Mouse (Mus musculus): ENCODE measurements around the gene Fam57a. TPM values are rescaled to one million over a fixed set of nuclear protein-coding genes. Genes with fewer than 3 reads are reported as not detected.
A peak's percentile ranks its signal among the peaks of the same experiment; 100 is the strongest.

The Fam57a gene
- polyA plus RNA-seq, 1 experiment = 20.8 TPM

DNA sequence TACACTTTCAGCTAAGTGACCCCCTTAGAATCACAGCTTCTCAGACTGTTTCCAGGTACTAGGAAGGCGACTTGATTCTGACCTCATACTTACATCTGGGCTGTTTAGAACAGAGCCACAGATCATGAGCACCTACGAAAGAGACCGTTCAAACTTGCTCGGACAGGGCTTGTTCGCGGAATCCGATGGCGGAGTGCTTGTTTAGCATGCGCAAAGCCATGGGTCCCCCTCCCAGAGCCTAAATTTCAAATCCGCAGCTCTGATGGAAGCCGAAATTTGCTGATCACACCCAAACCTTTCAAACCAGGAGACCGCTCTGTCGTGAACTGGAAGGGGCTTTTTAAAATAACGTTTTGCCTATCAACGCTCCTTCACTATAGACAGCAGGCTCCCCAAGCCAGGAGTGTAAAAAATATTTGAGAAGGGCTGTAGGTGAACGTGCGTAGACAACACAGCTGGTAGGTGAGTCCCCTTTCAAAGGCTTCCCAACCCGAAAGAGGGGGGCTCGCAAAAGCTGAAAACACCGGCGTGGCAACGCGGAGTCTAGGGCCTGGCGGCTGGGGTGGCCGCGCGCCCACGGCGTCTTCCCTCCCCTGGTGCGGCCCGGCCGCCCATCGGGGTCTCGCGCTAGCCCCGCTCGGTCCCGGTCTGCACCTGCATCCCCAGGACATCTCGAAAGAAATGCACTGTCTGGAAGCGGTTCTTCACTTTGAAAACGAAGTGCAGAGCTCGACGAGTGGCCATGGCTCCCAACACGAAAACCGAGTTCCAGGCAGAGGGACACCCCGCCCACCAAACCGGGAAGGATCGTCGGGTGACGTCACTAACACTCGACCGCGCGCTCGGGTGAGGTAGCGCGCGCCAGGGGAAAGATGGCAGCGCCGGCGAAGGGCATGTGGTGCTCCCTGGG, 63.7 kb downstream of the Fam57a start, which contains the start of the genes Mrm3 and Glod4:
Gene Mrm3, plus strand, starts transcription at position 815 of the 910 bp plus-strand sequence.
Gene Glod4, minus strand, starts transcription at position 825 of the 910 bp plus-strand sequence.
- H3K4me1 ChIP-seq (ENCODE audit: control insufficient read depth, insufficient read depth, low read length) = peaks cover 2% of the 10 kb centered on the region; the same call in 1 of the 2 replicates
- TF ChIP-seq POLR2A (IDR thresholded peaks at IDR 0.05; ENCODE audit: low read depth, low read length) (peak; percentile 89), CTCF (IDR thresholded peaks at IDR 0.05; ENCODE audit: borderline replicate concordance, insufficient read depth, low read length) (no peak)
- H3K4me3 ChIP-seq (ENCODE audit: insufficient read depth, low read length) = peak within 1 kb of the TSS; percentile 95
- H3K27ac ChIP-seq (ENCODE audit: insufficient read depth, low read length) = no peak within 1 kb of the TSS

DNA sequence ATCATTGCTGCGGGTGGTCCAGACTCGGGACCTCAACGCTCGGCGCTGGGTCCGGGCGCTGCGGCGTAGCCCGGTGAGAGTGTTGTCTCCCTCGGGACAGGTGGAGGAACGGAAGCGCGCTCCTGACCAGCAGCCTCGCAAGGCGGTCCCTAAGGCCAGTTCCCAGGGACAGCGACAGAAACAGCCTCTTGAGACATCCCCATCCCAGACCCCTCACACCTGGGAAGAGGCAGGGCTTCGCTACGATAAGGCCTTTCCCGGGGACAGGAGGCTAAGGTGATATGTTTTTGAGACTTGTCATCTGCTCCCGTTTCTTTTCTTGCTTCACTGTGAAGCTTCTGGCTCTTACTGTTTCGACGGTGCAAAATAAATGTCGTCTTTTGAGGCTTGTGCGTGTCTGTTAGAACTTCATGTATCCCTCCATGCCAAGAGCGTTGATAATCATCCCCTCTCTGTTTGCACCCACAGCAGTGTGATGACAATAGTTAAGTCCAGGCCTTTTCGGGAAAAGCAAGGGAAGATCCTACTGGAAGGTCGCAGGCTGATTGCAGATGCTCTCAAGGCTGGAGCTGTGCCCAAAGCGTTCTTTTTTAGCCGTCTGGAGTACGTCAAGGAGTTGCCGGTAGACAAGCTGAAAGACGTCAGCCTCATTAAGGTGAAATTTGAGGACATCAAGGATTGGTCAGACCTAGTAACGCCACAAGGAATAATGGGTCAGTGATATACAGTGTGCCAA, 64.5 kb downstream of the Fam57a start:
- peak overlapping the region; percentile 95 for H3K4me3 ChIP-seq (ENCODE audit: insufficient read depth, low read length)
- no peak overlapping the region for H3K27ac ChIP-seq (ENCODE audit: insufficient read depth, low read length)
- peaks cover 2% of the 10 kb centered on the region; the same call in 1 of the 2 replicates for H3K4me1 ChIP-seq (ENCODE audit: control insufficient read depth, insufficient read depth, low read length)
- TF ChIP-seq CTCF (IDR thresholded peaks at IDR 0.05; ENCODE audit: borderline replicate concordance, insufficient read depth, low read length) (no peak), POLR2A (IDR thresholded peaks at IDR 0.05; ENCODE audit: low read depth, low read length) (no peak; the same call in 1 of the 2 replicates)

DNA sequence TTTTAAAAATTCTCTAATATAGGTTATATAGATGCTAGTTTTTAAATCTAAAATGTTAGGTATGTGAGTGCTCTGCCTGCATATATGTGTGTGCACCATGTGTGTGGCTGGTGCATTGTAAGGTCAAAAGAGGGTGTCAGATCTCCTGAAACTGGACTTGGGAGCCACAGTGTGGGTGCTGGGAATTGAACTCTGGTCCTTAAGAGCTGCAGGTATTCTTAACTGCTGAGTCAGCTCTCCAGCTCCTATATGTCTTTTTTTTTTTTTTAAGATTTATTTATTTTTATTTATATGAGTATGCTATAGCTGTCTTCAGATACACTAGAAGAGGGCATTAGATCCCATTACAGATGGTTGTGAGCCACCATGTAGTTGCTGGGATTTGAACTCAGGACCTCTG, 67.0 kb downstream of the Fam57a start:
- no peak overlapping the region for H3K4me3 ChIP-seq (ENCODE audit: insufficient read depth, low read length)

DNA sequence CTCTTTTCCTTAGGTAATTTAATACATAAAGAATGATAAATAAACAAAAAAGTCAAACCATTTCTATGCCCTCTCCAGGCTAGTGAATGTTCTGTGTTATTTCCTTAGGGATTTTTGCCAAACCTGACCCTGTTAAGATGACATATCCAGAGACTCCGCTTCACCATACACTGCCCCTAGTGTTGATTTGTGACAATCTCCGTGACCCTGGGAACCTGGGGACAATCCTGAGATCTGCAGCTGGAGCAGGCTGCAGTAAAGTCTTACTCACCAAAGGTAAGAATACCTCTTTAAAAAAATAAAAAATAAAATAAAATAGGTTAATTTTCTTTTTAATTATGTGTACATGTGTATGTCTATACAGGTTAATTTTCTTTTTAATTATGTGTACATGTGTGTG, 67.8 kb downstream of the Fam57a start:
- Histone ChIP-seq H3K4me3 (ENCODE audit: insufficient read depth, low read length) (no peak overlapping the region), H3K4me1 (ENCODE audit: control insufficient read depth, insufficient read depth, low read length) (peaks cover 2% of the 10 kb centered on the region; the same call in 1 of the 2 replicates), H3K27ac (ENCODE audit: insufficient read depth, low read length) (no peak overlapping the region)
- TF ChIP-seq CTCF (IDR thresholded peaks at IDR 0.05; ENCODE audit: borderline replicate concordance, insufficient read depth, low read length) (no peak), POLR2A (IDR thresholded peaks at IDR 0.05; ENCODE audit: low read depth, low read length) (no peak)

More for the DNA sequence above, 67.0 kb downstream of the Fam57a start:
- Histone ChIP-seq H3K4me1 (ENCODE audit: control insufficient read depth, insufficient read depth, low read length) (peaks cover 2% of the 10 kb centered on the region; the same call in 1 of the 2 replicates), H3K27ac (ENCODE audit: insufficient read depth, low read length) (no peak overlapping the region)
- TF ChIP-seq POLR2A (IDR thresholded peaks at IDR 0.05; ENCODE audit: low read depth, low read length) (no peak), CTCF (IDR thresholded peaks at IDR 0.05; ENCODE audit: borderline replicate concordance, insufficient read depth, low read length) (no peak)

- no peak overlapping the region for H3K27ac ChIP-seq (ENCODE audit: insufficient read depth, low read length)
Observed at GRCm38 (mm10) chr11:76252036-76252435, 72.6 kb downstream of the Fam57a start.

DNA sequence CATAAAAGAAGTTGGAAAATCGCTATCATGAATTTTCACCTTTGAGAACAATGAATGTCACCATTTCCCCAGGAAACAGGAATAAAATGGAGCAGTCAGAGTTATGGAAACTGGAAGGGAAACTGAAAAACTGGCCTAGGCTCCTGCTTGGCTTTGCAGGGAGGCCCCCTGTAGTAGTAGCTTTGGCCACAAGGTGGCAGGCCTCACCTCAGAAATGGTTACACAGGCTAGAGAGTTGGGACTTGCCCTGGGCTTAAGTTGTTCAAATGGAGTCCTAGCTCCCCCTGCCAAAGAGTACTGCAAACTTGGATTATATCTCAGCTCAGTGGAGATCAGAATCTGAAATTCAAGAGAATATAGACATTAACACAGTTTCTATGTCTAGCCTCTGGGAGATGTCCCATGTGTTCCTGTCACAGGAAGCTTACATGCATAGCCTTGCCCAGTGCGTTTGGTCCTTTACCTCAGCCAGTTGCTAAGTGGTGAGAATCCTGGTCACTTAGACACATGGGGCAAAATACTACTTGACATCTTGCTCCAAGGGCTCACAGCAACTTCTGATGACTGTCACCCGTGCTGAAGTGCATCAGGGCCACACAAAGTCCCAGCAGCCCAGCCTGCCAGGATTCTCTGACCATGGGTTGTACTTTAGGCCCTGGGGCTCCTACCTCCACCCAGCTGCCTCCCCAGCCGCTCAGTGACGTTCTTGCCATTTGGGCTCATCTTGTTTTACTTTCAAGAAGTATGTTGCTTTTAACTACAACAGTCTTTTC, 73.9 kb downstream of the Fam57a start:
- peak; percentile 67 for TF ChIP-seq CTCF (IDR thresholded peaks at IDR 0.05; ENCODE audit: borderline replicate concordance, insufficient read depth, low read length)
- TF ChIP-seq POLR2A (IDR thresholded peaks at IDR 0.05; ENCODE audit: low read depth, low read length) = no peak
- H3K27ac ChIP-seq (ENCODE audit: insufficient read depth, low read length) = peak overlapping the region; percentile 15
- H3K4me3 ChIP-seq (ENCODE audit: insufficient read depth, low read length) = no peak overlapping the region
- no peaks in the 10 kb centered on the region for H3K4me1 ChIP-seq (ENCODE audit: control insufficient read depth, insufficient read depth, low read length)

More at GRCm38 (mm10) chr11:76252036-76252435, 72.6 kb downstream of the Fam57a start:
- no peak for TF ChIP-seq CTCF (IDR thresholded peaks at IDR 0.05; ENCODE audit: borderline replicate concordance, insufficient read depth, low read length)
- TF ChIP-seq POLR2A (IDR thresholded peaks at IDR 0.05; ENCODE audit: low read depth, low read length) = no peak
- H3K4me3 ChIP-seq (ENCODE audit: insufficient read depth, low read length) = no peak overlapping the region
- no peaks in the 10 kb centered on the region for H3K4me1 ChIP-seq (ENCODE audit: control insufficient read depth, insufficient read depth, low read length)

- Histone ChIP-seq H3K4me3 (ENCODE audit: insufficient read depth, low read length) (no peak overlapping the region), H3K4me1 (ENCODE audit: control insufficient read depth, insufficient read depth, low read length) (no peaks in the 10 kb centered on the region), H3K27ac (ENCODE audit: insufficient read depth, low read length) (peak overlapping the region; percentile 15)
- TF ChIP-seq CTCF (IDR thresholded peaks at IDR 0.05; ENCODE audit: borderline replicate concordance, insufficient read depth, low read length) = no peak
- no peak for TF ChIP-seq POLR2A (IDR thresholded peaks at IDR 0.05; ENCODE audit: low read depth, low read length)
Observed at GRCm38 (mm10) chr11:76253918-76254264, 74.4 kb downstream of the Fam57a start.

GRCm38 (mm10) chr11:76255431-76256001, 76.0 kb downstream of the Fam57a start:
- no peaks in the 10 kb centered on the region for H3K4me1 ChIP-seq (ENCODE audit: control insufficient read depth, insufficient read depth, low read length)
- no peak overlapping the region for H3K4me3 ChIP-seq (ENCODE audit: insufficient read depth, low read length)
- H3K27ac ChIP-seq (ENCODE audit: insufficient read depth, low read length) = 0 out of 2 replicates have a peak overlapping the region, but pooled peaks have one; percentile 2
- TF ChIP-seq POLR2A (IDR thresholded peaks at IDR 0.05; ENCODE audit: low read depth, low read length) = no peak
- TF ChIP-seq CTCF (IDR thresholded peaks at IDR 0.05; ENCODE audit: borderline replicate concordance, insufficient read depth, low read length) = no peak

GRCm38 (mm10) chr11:76256129-76256528, 76.7 kb downstream of the Fam57a start:
- Histone ChIP-seq H3K4me1 (ENCODE audit: control insufficient read depth, insufficient read depth, low read length) (no peaks in the 10 kb centered on the region), H3K27ac (ENCODE audit: insufficient read depth, low read length) (no peak overlapping the region), H3K4me3 (ENCODE audit: insufficient read depth, low read length) (no peak overlapping the region)
- TF ChIP-seq CTCF (IDR thresholded peaks at IDR 0.05; ENCODE audit: borderline replicate concordance, insufficient read depth, low read length) = no peak
- no peak for TF ChIP-seq POLR2A (IDR thresholded peaks at IDR 0.05; ENCODE audit: low read depth, low read length)
